Mouse (Mus musculus) urinary bladder, adult 2 months (tissue): ENCODE results near the gene Mier3. TPM values are rescaled to one million over a fixed set of nuclear protein-coding genes. Genes with fewer than 3 reads are reported as not detected.
A peak's percentile ranks its signal among the peaks of the same experiment; 100 is the strongest.
"Not testable (repeated sequence)": the region's sequence is repeated elsewhere in the genome, so short reads cannot be mapped to it uniquely, and the experiment has no call there.

Source experiments
- DNase-seq: peaks from one replicate; pipeline ENCODE4 v3.0.0; 2022; ENCODE audit warnings: low spot score
- polyA plus RNA-seq: library from polyadenylated mRNA; depleted of rRNA; stranded (reverse); fragments of >200 nt; gene quantifications from 2 replicates; pipeline ENCODE4 v1.2.3, GENCODE M21; 2012

The Mier3 gene
- polyA plus RNA-seq, 1 experiment: 11.0 TPM

GRCm38 (mm10) chr13:111687285-111687781 lies 6.6 kb downstream of the Mier3 start:
- peak; percentile 46 for DNase-seq

GRCm38 (mm10) chr13:111703396-111703795 lies 22.6 kb downstream of the Mier3 start:
- DNase-seq: no peak

- not testable (repeated sequence) for DNase-seq
Observed at GRCm38 (mm10) chr13:111703952-111704351, 23.2 kb downstream of the Mier3 start.

- no peak for DNase-seq
Observed at GRCm38 (mm10) chr13:111710531-111710930, 29.8 kb downstream of the Mier3 start.

DNA sequence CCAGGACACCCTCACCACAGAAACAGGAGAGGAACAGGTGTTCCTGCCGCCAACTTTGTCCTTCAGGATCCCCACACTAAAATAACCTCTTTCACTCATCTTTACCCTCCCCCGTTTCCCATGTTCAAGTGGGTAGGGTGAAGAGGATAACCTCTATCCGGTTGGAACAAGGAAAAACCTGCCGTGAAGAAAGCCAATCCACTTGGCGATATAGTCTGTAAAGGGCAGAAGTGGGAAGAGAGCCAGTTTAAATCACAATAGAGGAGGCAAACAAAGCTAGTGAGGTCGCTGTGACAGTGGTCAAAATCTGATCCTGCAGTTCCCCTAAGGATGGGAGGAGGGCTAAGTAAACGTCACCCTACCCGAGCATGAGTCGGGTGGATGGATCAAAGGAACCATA lies 38.9 kb downstream of the Mier3 start:
- no peak for DNase-seq

- no peak for DNase-seq
Observed at GRCm38 (mm10) chr13:111724811-111725164, 44.0 kb downstream of the Mier3 start.

GRCm38 (mm10) chr13:111725165-111726077 lies 44.6 kb downstream of the Mier3 start:
- peak; percentile 86 for DNase-seq

DNA sequence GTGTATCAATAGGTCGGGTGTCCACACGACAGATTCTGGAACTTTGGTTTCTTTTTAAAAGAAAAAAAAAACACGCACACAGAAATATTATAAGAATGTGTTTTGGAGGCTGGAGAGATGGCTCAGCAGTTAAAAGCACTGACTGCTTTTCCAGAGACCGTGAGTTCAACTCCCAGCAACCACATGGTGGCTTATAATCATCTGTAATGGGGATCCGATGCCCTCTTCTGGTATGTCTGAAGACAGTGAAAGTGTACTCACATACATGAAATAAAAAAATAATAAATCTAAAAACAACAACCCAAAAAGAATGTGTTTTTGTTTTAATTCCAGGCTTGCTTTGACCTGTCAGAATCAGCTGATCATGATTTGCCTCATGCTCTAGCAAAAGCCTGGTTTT lies 46.1 kb downstream of the Mier3 start:
- no peak for DNase-seq

GRCm38 (mm10) chr13:111741204-111741990 lies 60.6 kb downstream of the Mier3 start:
- DNase-seq: no peak

DNA sequence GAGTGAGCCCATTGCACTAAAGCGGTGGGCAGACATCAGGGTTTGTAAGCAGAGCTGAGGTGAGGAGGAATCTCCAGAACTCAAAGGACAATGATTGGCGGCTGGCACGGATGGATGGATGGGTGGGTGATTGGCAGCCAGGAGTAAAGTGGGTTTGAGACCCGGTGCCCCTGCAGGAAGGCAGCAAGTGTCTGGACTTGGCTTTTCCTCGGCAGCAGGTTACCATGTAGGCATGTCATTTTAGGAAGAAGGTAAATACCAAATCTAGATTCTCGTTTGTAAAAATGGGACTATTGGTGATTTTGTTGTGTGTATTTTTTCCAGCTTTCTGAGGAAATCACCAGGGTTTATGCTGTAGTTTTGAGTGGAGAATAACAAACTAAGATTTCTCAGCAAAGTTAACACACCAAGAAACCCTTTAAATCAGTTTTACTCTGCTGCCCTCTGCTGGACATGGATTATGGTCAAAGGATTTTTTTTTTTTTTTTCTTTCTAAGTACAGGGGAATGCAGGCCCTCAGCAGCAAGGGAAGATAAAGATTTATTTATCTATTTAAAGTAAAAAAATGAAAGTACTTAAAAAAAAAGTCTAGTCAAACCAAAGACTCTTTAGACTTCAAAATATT lies 61.3 kb downstream of the Mier3 start:
- DNase-seq: no peak

- DNase-seq: no peak
Observed at GRCm38 (mm10) chr13:111744233-111745000, 63.6 kb downstream of the Mier3 start.

DNA sequence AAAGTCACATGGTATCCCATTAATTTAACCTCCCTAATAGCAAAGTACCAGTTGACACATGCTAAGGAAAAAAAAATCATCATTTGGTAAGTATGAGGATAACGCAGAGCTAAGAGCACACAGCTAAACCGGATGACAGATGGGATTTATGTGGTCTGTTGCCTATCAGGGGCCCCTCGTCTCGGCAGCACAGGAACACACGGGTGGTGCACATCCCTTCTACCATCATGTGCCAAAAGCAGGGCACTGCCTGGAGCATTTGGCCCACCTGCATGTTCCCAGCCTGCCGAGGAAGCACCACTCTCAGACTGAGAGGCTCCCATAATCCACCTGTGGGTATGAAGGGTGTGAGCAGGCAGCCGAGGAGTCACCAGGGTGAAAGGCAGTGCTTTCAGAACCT lies 64.4 kb downstream of the Mier3 start:
- no peak for DNase-seq

- no peak for DNase-seq
Observed at GRCm38 (mm10) chr13:111746831-111747230, 66.1 kb downstream of the Mier3 start.

DNA sequence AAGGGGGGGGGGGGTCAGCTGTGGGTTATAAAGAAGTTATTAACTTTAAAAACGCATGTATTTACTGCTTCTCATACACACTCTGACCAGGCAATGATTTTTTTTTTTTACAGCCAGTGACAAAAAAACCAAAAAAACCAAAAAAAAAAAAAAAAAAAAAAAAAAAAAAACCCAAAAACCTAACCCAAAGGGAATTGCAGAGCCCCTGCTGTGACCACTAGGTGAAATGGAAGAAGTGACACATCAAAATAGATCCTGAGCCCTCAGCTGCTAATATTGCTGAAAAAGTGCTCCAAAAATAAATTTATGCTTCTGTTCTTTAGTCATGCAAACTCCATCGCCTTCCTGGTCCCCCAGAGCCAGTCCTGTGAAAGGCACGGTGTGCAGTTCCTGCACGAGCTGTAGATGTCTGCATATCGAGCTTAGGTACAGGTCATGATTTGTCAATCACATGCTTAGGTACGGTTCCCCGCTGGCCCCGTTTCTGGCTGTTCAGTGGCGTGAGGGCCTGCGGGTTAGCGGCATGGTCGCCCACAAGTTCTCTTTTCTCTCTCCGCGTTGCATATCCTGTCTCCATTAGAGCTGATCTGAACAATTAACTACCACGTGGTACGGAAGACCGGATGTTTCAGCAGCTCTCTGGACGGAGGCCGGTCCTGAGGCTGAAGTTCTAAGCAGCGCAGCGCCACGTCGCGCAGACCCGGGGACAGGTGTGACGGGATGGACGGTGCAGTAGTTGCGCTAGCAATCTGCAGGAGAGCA lies 67.7 kb downstream of the Mier3 start:
- no peak for DNase-seq

- no peak for DNase-seq
Observed at GRCm38 (mm10) chr13:111753321-111753720, 72.5 kb downstream of the Mier3 start.

GRCm38 (mm10) chr13:111755377-111755776 lies 74.6 kb downstream of the Mier3 start:
- DNase-seq: no peak

DNA sequence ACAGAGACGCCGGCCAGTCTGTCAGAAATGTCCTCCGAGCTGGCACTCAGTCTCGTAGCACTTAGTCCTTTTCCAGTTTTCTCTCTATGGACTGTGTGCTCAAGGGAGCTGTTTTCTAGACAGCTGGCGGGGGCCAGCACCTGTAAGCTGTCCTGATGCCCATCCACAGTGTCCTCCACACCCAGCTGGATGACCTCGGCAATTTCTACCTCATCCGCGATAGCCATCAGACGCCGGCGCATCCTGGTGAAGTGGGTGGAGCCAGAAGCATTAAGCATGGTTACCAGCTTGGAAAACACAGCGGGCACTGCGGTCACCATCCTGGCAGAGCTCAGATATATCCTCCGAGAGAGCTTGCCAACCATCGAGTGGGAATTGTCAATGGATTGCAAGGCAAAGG lies 75.2 kb downstream of the Mier3 start:
- DNase-seq: no peak

DNA sequence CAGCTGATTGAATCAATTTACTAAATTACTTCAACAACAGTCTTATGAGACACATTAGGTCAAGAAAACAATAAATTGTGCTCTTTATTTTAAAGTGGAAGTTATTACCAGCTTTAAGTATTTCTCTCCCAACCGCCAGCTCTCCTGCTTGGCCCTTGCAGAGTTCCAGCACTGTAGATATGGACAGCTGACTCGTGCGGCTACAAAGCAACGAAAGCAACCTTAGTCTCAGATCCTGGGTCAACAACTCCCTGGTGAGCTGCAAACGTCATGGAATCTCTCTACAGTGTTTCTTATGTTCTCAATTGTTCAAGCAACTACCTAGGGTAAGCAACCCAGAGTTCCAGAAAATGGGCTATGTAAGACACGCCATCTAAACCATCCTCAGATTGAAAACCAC lies 76.2 kb downstream of the Mier3 start:
- DNase-seq: no peak

GRCm38 (mm10) chr13:111762526-111762925 lies 81.7 kb downstream of the Mier3 start:
- no peak for DNase-seq
